Mouse (Mus musculus): ENCODE data around the gene Gramd4. TPM values are rescaled to one million over a fixed set of nuclear protein-coding genes. Genes with fewer than 3 reads are reported as not detected.

Gene Gramd4
- polyA plus RNA-seq, 1 experiment from 2014 or later: 6.8 TPM

Other genes starting within 250 kb of the Gramd4 start
- 25.9 and 27.7 TPM in 2 replicates for gene Cdpf1, start 246.0 kb upstream of the Gramd4 start, polyA plus RNA-seq (2015; fragmentation: Nextera tagmentation; extraction: Ambion mirVana)
- gene Pkdrej, start 236.0 kb upstream of the Gramd4 start, polyA plus RNA-seq (2015; fragmentation: Nextera tagmentation; extraction: Ambion mirVana): 0.06 and 0.08 TPM in 2 replicates
- 6.4 and 6.8 TPM in 2 replicates for gene Ttc38, start 225.4 kb upstream of the Gramd4 start, polyA plus RNA-seq (2015; fragmentation: Nextera tagmentation; extraction: Ambion mirVana)
- gene Gtse1, start 197.9 kb upstream of the Gramd4 start, polyA plus RNA-seq (2015; fragmentation: Nextera tagmentation; extraction: Ambion mirVana): 24.9 and 27.7 TPM in 2 replicates
- 17.3 and 20.3 TPM in 2 replicates for gene Trmu, start 178.4 kb upstream of the Gramd4 start, polyA plus RNA-seq (2015; fragmentation: Nextera tagmentation; extraction: Ambion mirVana)
- 0.06 and 0.20 TPM in 2 replicates for gene Celsr1, start 23.9 kb upstream of the Gramd4 start, polyA plus RNA-seq (2015; fragmentation: Nextera tagmentation; extraction: Ambion mirVana)
- gene Cerk, start 128.4 kb downstream of the Gramd4 start, polyA plus RNA-seq (2015; fragmentation: Nextera tagmentation; extraction: Ambion mirVana): 3.2 and 3.7 TPM in 2 replicates
- gene Tbc1d22a, start 156.8 kb downstream of the Gramd4 start, polyA plus RNA-seq (2015; fragmentation: Nextera tagmentation; extraction: Ambion mirVana): 7.3 and 7.4 TPM in 2 replicates

Measured in liver, embryonic 13.5 days (tissue).